Mouse (Mus musculus) left cerebral cortex, adult 8-10 months (tissue): ENCODE data around the gene Cep97. TPM values are rescaled to one million over a fixed set of nuclear protein-coding genes. Genes with fewer than 3 reads are reported as not detected.
"Not testable (repeated sequence)": the region's sequence is repeated elsewhere in the genome, so short reads cannot be mapped to it uniquely, and the experiment has no call there.

Source experiments
- DNase-seq, 2 experiments: peaks; one replicate each; pipeline ENCODE4 v3.0.0; 2022; ENCODE audit warnings: low spot score in 2 of 2
- total RNA-seq, 4 experiments: library from RNA; stranded (reverse); gene quantifications; 2 replicates each; pipeline ENCODE4 v1.2.4; 2022

The Cep97 gene
- total RNA-seq, 4 experiments from 2014 or later: 13.0 to 17.7 (median 15.0) TPM

DNA sequence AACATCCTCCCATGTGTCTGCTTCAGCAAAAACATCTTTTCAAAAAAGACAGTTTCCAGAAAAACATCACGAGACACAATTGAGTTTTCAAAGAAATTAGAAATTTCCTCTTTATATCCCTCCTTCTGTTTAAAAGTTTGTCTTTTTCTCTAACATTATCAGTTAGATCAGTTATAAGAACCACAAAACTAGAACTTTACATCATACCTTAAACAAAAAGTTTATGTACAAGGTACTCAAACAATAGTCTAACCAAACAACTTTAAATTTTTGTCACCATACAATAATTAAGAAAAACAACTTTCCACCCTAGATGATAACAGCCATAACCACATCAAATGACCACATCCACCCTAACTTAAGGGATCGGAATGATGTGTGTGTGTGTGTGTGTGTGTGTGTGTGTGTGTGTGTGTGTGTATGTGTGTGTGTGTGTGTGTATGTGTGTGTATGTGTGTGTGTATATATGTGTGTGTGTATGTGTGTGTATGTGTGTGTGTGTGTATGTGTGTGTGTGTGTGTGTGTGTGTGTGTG is 13.3 kb upstream of the Cep97 start:
- not testable (repeated sequence) for DNase-seq

DNA sequence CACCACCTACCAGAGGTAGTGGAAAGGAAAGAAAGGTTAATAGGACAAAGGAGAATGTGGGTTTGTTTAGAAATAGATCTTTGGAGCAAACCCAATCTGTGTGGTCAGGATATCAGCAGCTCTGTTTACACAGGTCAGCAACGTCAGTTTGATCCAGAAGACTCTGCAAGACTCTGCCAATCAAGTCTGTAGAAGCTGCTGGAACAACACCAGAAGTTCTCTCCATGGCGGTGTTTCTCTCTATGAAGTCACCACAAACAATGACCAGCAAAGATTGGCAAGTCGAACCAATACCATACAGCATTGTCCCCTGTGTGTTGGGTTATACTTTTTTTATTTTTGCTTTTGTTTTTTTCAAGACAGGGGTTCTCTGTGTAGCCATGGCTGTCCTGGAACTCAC is 12.6 kb upstream of the Cep97 start:
- DNase-seq: no peak

DNA sequence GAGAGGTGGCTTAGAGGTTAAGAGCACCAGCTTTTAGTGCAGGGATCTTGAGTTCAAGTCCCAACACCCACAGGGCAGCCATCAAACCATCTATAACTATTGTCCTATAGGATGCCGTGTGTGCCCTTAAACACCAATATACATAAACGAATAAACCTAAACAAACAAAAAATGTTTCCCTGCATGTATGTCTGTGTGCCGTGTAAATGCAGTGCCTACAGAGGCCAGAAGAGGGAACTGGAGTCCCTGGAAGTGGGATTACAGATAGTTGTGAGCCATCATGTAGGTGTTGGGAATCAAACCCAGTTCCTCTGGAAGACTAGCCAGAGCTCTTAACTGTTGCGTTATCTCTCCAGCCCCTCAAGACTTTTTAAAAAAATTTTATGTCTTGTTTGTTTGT is 6.1 kb upstream of the Cep97 start:
- no peak for DNase-seq

DNA sequence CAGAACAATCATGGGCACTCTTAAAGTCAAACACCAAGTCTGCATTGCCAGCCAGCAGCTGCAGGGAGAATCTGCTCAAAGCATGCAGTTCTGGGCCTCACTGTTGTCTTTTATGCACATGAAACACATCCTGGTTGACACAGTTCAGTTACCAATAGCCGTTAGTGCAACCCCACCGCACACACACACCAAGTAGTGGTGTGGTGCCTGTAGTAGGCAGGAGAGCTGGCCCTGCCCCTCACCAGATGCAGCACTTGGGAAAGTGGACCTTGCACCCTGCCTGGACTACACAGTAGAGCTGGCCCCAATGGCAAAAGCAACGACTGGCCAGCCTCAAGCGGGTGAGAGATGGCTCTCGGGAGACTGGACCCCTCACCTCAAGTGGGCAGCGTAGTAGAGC is 5.0 kb upstream of the Cep97 start:
- no peak for DNase-seq

DNA sequence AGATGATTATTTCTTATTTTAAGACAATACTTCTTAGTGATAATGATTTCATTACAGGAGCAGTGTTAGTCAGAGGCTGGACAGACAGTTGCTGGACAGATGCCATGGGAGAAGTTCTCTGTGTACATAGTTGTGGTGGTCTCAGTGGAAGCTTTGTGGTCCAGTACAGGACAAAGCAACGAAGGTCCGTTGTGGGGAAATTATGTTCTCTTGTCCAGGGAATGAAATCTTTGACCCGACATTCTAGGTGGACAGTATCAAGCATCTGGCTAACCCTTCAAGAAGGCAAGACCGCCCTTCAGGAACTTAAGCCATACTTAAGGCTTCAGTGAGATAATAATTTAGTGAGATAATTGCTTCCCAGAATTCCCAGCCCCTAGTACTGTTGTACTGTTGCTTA is 4.1 kb upstream of the Cep97 start:
- no peak for DNase-seq

GRCm38 (mm10) chr16:55933681-55934343 is 843 bp downstream of the Cep97 start:
- DNase-seq: peak in 1 of 2 experiments; percentile 36

DNA sequence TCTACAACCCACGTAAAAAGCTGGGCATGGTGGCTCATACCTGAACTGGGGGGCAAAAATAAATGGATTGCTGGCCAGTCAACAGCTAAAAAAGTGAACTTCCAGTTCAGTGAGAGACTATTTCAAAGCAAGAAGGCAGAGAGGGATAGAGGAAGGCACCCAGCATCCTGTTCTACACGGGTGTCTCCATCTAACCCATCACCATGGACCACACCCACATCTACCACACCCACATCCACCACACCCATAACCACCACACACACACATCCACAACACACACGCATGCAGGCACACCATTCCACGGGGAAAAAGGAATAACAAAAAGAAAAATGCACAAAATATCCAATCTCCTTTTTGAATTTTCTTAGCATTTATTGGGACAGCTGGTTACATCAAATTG is 10.6 kb downstream of the Cep97 start:
- no peak for DNase-seq

GRCm38 (mm10) chr16:55922079-55922478 is 12.6 kb downstream of the Cep97 start:
- peak in 1 of 2 experiments; percentile 33 for DNase-seq

DNA sequence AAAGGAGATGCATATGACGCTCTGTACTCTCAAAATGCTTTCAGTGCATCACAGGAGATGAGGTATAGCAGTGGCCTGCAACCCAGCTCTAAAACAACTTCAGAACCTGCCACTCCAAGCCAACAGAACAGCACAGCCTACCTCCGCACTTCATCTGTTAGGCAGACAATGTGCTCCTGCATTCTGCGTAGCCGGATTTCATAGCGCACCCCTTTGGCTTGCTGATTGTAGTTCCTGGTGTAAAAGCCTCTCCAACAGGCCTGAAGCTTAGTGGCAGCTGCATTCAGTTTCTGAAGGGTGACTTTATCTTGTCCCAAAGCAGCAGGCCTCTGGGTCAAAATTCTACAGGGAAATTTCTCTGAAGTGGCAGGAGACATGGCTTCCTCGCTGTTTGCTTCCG is 19.9 kb downstream of the Cep97 start:
- DNase-seq: no peak

GRCm38 (mm10) chr16:55910208-55910793 is 24.4 kb downstream of the Cep97 start:
- no peak for DNase-seq

DNA sequence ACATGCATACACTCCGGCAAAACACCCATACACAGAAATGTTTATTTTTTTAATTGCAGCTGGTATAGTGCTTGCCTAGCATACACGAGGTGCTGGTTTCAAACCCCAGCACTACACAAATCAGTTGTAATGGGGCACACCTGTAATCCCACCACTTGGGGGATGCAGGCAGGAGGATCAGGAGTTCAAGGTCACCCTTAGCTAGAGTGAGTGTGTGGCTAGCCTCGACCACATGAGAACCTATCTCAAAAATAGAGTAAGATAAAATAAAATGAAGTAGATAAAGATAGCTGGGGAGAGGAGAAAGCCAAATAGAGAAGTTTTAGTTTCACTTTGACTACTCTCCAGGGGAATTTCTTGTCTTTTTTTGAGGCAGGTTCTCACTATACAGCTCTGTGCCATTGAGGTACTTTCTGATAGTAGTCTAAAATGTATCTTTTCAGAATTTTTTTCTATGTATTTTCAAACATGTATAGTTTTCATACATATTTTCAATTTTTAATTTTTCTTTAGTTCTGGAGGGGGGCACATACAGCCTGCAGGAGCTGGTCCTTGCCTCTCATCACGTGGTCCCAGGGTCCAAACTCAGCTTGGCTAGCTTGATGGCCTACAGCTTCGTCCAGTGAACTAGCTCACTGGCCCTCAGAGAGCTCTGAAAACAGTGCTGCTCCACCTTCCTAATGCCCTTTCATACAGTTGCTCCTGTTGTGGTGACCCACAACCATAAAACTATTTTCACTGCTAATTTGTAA is 27.6 kb downstream of the Cep97 start:
- DNase-seq: no peak

GRCm38 (mm10) chr16:55905370-55905769 is 29.3 kb downstream of the Cep97 start:
- DNase-seq: no peak

- DNase-seq: no peak
Observed at GRCm38 (mm10) chr16:55901839-55902756, 32.6 kb downstream of the Cep97 start.

DNA sequence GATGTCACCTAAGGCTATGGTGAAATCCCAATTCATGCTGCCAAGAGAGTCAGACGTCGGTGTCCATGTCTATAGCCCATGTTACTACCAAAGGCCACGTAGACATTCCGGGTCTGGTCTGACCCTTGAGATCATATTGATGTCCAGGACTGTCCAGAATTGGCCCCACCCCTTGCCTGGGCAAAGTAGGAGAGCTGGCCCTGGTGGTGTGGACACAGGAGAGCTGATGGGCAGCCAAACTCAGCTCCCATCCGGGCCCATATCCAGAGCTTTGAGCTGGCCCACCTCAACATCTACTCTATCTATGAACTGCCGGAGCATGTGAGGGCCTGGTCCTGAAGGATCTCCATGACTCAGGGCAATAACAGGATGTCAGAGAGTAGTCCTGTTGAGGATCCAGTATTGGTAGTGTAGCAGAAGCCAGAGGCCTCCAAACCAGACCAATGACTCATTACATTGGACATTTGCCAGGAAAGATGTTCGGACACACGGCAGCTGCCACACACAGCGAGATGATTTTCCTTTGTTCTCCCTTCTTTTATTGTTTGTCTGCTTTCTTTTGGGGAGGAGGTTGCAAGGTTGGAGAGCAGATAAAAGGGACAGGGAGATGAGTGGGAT is 36.2 kb downstream of the Cep97 start:
- DNase-seq: no peak

DNA sequence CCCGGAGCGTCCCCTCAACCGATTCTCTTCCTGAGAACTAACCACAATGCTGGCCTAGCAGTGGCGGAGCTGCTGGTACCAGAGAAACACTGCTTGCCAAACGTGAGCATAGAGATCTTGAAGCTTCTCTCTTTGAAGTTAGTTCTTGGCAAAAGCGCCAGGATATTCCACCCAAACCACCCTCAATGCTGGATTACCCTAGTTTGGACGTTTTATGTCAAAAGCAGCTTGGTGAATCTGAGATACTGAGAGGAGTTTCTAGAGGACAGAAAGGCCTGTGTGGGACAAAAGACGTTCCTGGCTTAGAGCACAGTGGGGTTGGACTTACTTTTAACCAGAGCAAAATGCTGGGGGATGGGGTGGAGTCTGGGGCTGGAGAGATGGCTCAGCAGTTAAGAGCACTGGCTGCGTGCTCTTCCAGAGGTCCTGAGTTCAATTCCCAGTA is 39.0 kb downstream of the Cep97 start:
- no peak for DNase-seq

- DNase-seq: peak; percentile 84 to 85
Observed at GRCm38 (mm10) chr16:55894893-55895650, 39.6 kb downstream of the Cep97 start, which contains the start of gene Nxpe3. TSS of gene Nxpe3 (minus strand) at chr16:55895285.

DNA sequence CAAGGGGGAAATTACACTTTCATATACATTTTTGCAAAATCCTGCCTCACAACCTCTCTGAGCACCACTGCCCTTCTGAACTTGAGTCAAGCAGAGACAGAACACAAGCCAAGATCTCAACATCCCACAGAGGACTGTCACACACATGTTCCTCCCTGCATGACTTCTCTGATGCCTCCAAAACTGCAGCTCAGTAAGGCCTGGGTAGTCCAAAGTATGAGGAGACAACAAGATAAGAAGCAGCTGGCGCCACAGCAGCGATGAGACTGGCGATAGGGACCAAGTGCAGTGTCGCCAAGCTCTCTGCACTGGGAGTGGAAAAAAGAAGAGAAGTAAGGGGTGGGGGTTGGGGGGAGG is 40.1 kb downstream of the Cep97 start:
- DNase-seq: peak in 1 of 2 experiments; percentile 23

DNA sequence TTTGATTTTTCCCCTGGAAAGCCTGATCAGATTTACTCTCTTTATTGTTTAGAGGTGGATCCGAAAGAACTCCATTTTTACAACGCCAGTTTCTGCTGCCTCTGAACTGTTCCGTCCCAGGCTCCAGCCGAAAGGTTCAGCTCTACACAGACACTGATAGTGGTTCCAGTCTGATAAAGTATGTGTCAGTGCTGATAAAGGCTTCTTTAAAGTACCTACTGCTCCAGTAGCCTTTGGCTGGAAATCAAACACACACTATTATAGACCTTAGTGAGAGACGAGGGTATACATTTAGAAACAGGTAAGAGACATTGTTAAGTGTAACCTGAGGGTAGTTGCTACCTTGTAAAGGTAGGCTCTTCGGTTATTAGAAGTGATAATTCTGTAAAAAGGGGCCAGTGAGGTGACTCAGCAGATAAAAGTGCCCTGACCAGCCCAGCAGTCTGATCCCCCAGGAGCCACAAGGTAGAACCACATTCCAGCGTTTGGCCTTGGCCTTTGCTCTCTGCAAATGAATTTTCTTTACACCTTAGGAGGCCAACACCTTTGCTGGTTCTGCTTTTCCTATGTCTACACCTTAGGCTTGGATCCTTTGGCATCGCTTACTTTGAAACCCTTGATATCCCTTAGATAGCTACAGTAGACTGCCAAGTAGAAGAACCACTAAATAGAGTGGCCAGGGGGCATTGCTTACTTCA is 41.1 kb downstream of the Cep97 start:
- no peak for DNase-seq

DNA sequence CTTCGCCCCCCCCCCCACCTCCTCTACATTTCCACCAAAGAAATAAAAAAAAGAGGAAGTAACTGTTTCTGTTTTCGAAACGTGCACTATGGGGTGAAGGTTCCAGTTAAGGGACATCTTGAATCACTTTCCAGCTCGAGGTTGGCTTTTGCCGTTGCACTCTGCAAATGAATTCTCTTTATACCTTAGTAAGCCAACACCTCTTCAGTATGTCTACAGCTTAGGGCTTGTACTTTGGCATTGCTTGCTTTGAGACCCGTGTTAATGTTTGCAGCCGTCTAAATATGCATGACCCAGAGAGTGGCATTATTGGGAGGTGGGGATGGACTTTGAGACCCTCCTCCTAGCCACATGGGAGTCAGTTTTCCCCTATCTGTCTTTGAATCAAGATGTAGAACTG is 42.2 kb downstream of the Cep97 start:
- no peak for DNase-seq
